Mouse (Mus musculus) heart, postnatal 0 days (tissue): ENCODE data around the gene Phf10. TPM values are rescaled to one million over a fixed set of nuclear protein-coding genes. Genes with fewer than 3 reads are reported as not detected.
"Not testable (repeated sequence)": the region's sequence is repeated elsewhere in the genome, so short reads cannot be mapped to it uniquely, and the experiment has no call there.

ENCODE experiments used
- ATAC-seq: fragments of 200-750 bp; cut with Nextera tagmentation; 2 replicates; pipeline ENCODE4 v1.8.0; 2017; ENCODE audit warnings: low read depth, moderate number of reproducible peaks, moderate library complexity; ENCODE audit not compliant: insufficient read depth
- DNase-seq: peaks from one replicate; pipeline ENCODE4 v3.0.0-alpha.2; 2016; ENCODE audit warnings: low spot score
- H3K27ac ChIP-seq: fragments of 300-500 bp; sonication (generic); 2 replicates; pipeline ENCODE4 v1.5.1; 2014; ENCODE audit warnings: low read depth, mild to moderate bottlenecking
- H3K27me3 ChIP-seq: fragments of 300-500 bp; sonication (generic); 2 replicates; pipeline ENCODE4 v1.6.1; 2014; ENCODE audit warnings: low read length, mixed read lengths; ENCODE audit not compliant: control insufficient read depth, insufficient read depth
- H3K36me3 ChIP-seq: fragments of 300-500 bp; sonication (generic); replicated peaks from 2 replicates; pipeline ENCODE4 v1.6.1; 2014; ENCODE audit warnings: low read length, mixed read lengths; ENCODE audit not compliant: control insufficient read depth, insufficient read depth
- H3K4me1 ChIP-seq: fragments of 300-500 bp; sonication (generic); 2 replicates; pipeline ENCODE4 v1.6.1; 2014; ENCODE audit warnings: antibody characterized with exemption; ENCODE audit not compliant: control insufficient read depth, insufficient read depth
- H3K4me2 ChIP-seq: fragments of 300-500 bp; sonication (generic); 2 replicates; pipeline ENCODE4 v1.6.1; 2014; ENCODE audit warnings: low read depth, mild to moderate bottlenecking, low read length, moderate library complexity
- H3K4me3 ChIP-seq: fragments of 300-500 bp; sonication (generic); 2 replicates; pipeline ENCODE4 v1.5.1; 2014; ENCODE audit warnings: low read depth, low read length
- H3K9ac ChIP-seq: fragments of 300-500 bp; sonication (generic); replicated peaks from 2 replicates; pipeline ENCODE4 v1.6.1; 2014; ENCODE audit warnings: low read depth, low read length, mixed read lengths
- H3K9me3 ChIP-seq: fragments of 300-500 bp; sonication (generic); replicated peaks from 2 replicates; pipeline ENCODE4 v1.6.1; 2016; ENCODE audit warnings: low read length; ENCODE audit not compliant: control insufficient read depth
- CTCF ChIP-seq: IDR thresholded peaks from 2 replicates; pipeline ENCODE4 v1.5.1; 2016; ENCODE audit warnings: antibody characterized with exemption, control low read depth, low read depth
- EP300 ChIP-seq: IDR thresholded peaks from 2 replicates; pipeline ENCODE4 v1.6.1; 2016; ENCODE audit warnings: antibody characterized with exemption, low read depth
- WGBS: fragments of 180-500 bp; shearing (Covaris S2); extraction: QIAGEN DNeasy Blood & Tissue Kit; methylation state at CpG from one replicate; pipeline ENCODE4 v1.1.7; 2014; 5-methylcytosine and 5-hydroxymethylcytosine counted together
- polyA plus RNA-seq: library from polyadenylated mRNA; unstranded; fragments of >200 nt; fragmentation: Nextera tagmentation; extraction: Ambion mirVana; gene quantifications from 2 replicates; pipeline ENCODE4 v1.2.1, GENCODE M21; 2015
- total RNA-seq: library from RNA; depleted of rRNA; stranded (reverse); fragments of >200 nt; gene quantifications from 2 replicates; pipeline ENCODE4 v1.2.3, GENCODE M21; 2014; ENCODE audit warnings: low replicate concordance; rRNA removed

The Phf10 gene
- total and polyA plus RNA-seq, 2 experiments from 2014 or later = 18.2 to 41.0 TPM

- 42% methylated on average over 1 of the region's 1 CpGs for WGBS
- no peak for ATAC-seq
- Histone ChIP-seq H3K4me2 (no peak overlapping the region), H3K9ac (no peak overlapping the region), H3K9me3 (no peaks in the 10 kb centered on the region), H3K4me3 (no peak overlapping the region), H3K27ac (no peak overlapping the region), H3K4me1 (no peaks in the 10 kb centered on the region), H3K27me3 (0 out of 2 replicates have a peak, but pooled peaks cover 6% of the 10 kb centered on the region), H3K36me3 (no peaks in the 10 kb centered on the region)
- no peak for DNase-seq
- TF ChIP-seq CTCF = no peak
- no peak for TF ChIP-seq EP300
These were observed 54.5 kb downstream of the Phf10 start for GRCm38 (mm10) chr17:14906611-14907010.

GRCm38 (mm10) chr17:14904637-14905265, 56.3 kb downstream of the Phf10 start:
- Histone ChIP-seq H3K36me3 (no peaks in the 10 kb centered on the region), H3K9me3 (no peaks in the 10 kb centered on the region), H3K4me2 (no peak overlapping the region), H3K4me1 (no peaks in the 10 kb centered on the region), H3K9ac (no peak overlapping the region), H3K27ac (no peak overlapping the region), H3K4me3 (no peak overlapping the region), H3K27me3 (0 out of 2 replicates have a peak, but pooled peaks cover 6% of the 10 kb centered on the region)
- peak; percentile 90 for TF ChIP-seq CTCF
- no peak for TF ChIP-seq EP300
- DNase-seq (peak; percentile 64), ATAC-seq (peak; percentile 24; the same call in 1 of the 2 replicates)
- 42% methylated on average over 7 of the region's 7 CpGs for WGBS

GRCm38 (mm10) chr17:14904206-14904605, 56.9 kb downstream of the Phf10 start:
- 0 out of 2 replicates have a peak, but pooled peaks cover 6% of the 10 kb centered on the region for H3K27me3 ChIP-seq
- WGBS = 75% methylated on average over 6 of the region's 6 CpGs
- H3K4me1 ChIP-seq = no peaks in the 10 kb centered on the region
- H3K9me3 ChIP-seq = no peaks in the 10 kb centered on the region
- no peak overlapping the region for H3K4me2 ChIP-seq
- H3K27ac ChIP-seq = no peak overlapping the region
- no peak for TF ChIP-seq EP300
- H3K36me3 ChIP-seq = no peaks in the 10 kb centered on the region
- H3K9ac ChIP-seq = no peak overlapping the region
- no peak for DNase-seq
- H3K4me3 ChIP-seq = no peak overlapping the region
- ATAC-seq = no peak

GRCm38 (mm10) chr17:14903212-14903611, 57.9 kb downstream of the Phf10 start:
- WGBS = 59% methylated on average over 3 of the region's 3 CpGs
- H3K4me1 ChIP-seq = no peaks in the 10 kb centered on the region
- H3K4me2 ChIP-seq = no peak overlapping the region
- no peak for ATAC-seq
- DNase-seq = no peak
- no peak overlapping the region for H3K27ac ChIP-seq
- H3K9ac ChIP-seq = no peak overlapping the region
- H3K27me3 ChIP-seq = 0 out of 2 replicates have a peak, but pooled peaks cover 6% of the 10 kb centered on the region
- H3K4me3 ChIP-seq = no peak overlapping the region
- no peaks in the 10 kb centered on the region for H3K9me3 ChIP-seq
- TF ChIP-seq CTCF (no peak), EP300 (no peak)
- H3K36me3 ChIP-seq = no peaks in the 10 kb centered on the region

- no peak overlapping the region for H3K4me3 ChIP-seq
- H3K9ac ChIP-seq = no peak overlapping the region
- no peak for TF ChIP-seq CTCF
- no peak for TF ChIP-seq EP300
- H3K4me2 ChIP-seq = no peak overlapping the region
- H3K4me1 ChIP-seq = no peaks in the 10 kb centered on the region
- H3K27me3 ChIP-seq = no peaks in the 10 kb centered on the region
- no peak overlapping the region for H3K27ac ChIP-seq
- no peak for DNase-seq
- ATAC-seq = no peak
- H3K36me3 ChIP-seq = no peaks in the 10 kb centered on the region
- 62% methylated on average over 1 of the region's 1 CpGs for WGBS
- no peaks in the 10 kb centered on the region for H3K9me3 ChIP-seq
These were observed 62.1 kb downstream of the Phf10 start for GRCm38 (mm10) chr17:14898972-14899371.

GRCm38 (mm10) chr17:14895058-14895457, 66.0 kb downstream of the Phf10 start:
- not testable (repeated sequence) for H3K36me3 ChIP-seq, ATAC-seq

More at GRCm38 (mm10) chr17:14895058-14895457, 66.0 kb downstream of the Phf10 start:
- H3K9ac ChIP-seq, H3K9me3 ChIP-seq, H3K4me1 ChIP-seq, H3K27me3 ChIP-seq, H3K27ac ChIP-seq, H3K4me3 ChIP-seq, DNase-seq, H3K4me2 ChIP-seq: not testable (repeated sequence)
- TF ChIP-seq CTCF = 0 out of 2 replicates have a peak, but pooled peaks have one; percentile 1

Other genes starting within 250 kb of the Phf10 start
- gene Wdr27, start 18.1 kb downstream of the Phf10 start, total RNA-seq = 0.46 and 0.66 TPM in 2 replicates
- gene Wdr27, start 18.1 kb downstream of the Phf10 start, polyA plus RNA-seq = 4.7 and 4.9 TPM in 2 replicates
- 15.7 and 20.1 TPM in 2 replicates for gene 1600012H06Rik, start 18.1 kb downstream of the Phf10 start, total RNA-seq
- 23.4 and 24.3 TPM in 2 replicates for gene 1600012H06Rik, start 18.1 kb downstream of the Phf10 start, polyA plus RNA-seq
- 1.5 and 13.4 TPM in 2 replicates for gene 9030025P20Rik, start 17.2 kb upstream of the Phf10 start, total RNA-seq
- 5.9 and 7.3 TPM in 2 replicates for gene 9030025P20Rik, start 17.2 kb upstream of the Phf10 start, polyA plus RNA-seq
- not detected in 2 replicates for gene Gm3417, start 17.5 kb upstream of the Phf10 start, total RNA-seq
- 1.2 TPM in 1 of 2 replicates, not detected in the other for gene Gm3417, start 17.5 kb upstream of the Phf10 start, polyA plus RNA-seq
- 5.4 TPM in 1 of 2 replicates, not detected in the other for gene Gm3435, start 48.9 kb upstream of the Phf10 start, total RNA-seq
- 5.8 and 6.2 TPM in 2 replicates for gene Gm3435, start 48.9 kb upstream of the Phf10 start, polyA plus RNA-seq
- 15.3 and 35.6 TPM in 2 replicates for gene Ermard, start 79.9 kb upstream of the Phf10 start, total RNA-seq
- 39.5 and 41.8 TPM in 2 replicates for gene Ermard, start 79.9 kb upstream of the Phf10 start, polyA plus RNA-seq
- gene Tcte3, start 80.2 kb upstream of the Phf10 start, total RNA-seq = not detected in 2 replicates
- gene Tcte3, start 80.2 kb upstream of the Phf10 start, polyA plus RNA-seq = not detected in 2 replicates
- gene Gm3448, start 80.3 kb upstream of the Phf10 start, total RNA-seq = 0.04 and 1.8 TPM in 2 replicates
- gene Gm3448, start 80.3 kb upstream of the Phf10 start, polyA plus RNA-seq = 2.9 and 3.0 TPM in 2 replicates